Mouse (Mus musculus): ENCODE results near the gene Foxj1.

DNA sequence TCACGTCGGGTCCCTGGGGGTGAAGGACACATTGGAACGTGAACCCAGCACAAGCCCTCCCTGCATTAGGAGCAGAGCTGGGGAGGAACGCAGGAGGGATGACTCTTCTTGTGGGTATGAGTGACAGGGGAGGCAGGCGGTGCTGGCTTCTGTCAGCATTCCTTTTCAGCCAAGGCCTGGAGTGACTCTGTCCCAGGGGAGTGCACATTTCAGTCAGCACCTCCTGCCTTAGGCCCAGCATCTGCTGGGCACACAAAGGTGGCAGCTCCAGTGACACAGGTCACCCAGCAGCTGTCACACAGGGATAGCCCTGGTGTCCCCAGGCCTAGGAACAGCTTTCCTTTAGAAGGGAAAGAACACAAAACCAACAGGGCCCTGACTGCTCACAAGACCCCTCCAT, 12.8 kb upstream of the Foxj1 start:
- no peak for TF ChIP-seq POLR2A (IDR thresholded peaks at IDR 0.05; ENCODE audit: insufficient read depth, low read length)
- TF ChIP-seq CTCF (IDR thresholded peaks at IDR 0.05; ENCODE audit: low read depth, low read length) = no peak
